Mouse (Mus musculus): Measurements from ENCODE around the gene Cplx1. TPM values are rescaled to one million over a fixed set of nuclear protein-coding genes. Genes with fewer than 3 reads are reported as not detected.
A peak's percentile ranks its signal among the peaks of the same experiment; 100 is the strongest.

The Cplx1 gene
- total and polyA plus RNA-seq, 2 experiments from 2014 or later = 0.04 to 0.34 TPM

- H3K4me1 ChIP-seq (ENCODE audit: control insufficient read depth, insufficient read depth) = no peaks in the 10 kb centered on the region
- DNase-seq (ENCODE audit: low spot score) (no peak), ATAC-seq (ENCODE audit: insufficient read depth, low read depth) (no peak)
- H3K4me2 ChIP-seq (ENCODE audit: low read depth, low read length) = peak overlapping the region; percentile 52
- H3K9ac ChIP-seq (replicated peaks; ENCODE audit: low read depth, low read length) = no peak overlapping the region
- H3K4me3 ChIP-seq (ENCODE audit: low read depth, low read length) = peak overlapping the region; percentile 27
- no peak overlapping the region for H3K27ac ChIP-seq (ENCODE audit: low read depth)
- TF ChIP-seq EP300 (IDR thresholded peaks at IDR 0.05; ENCODE audit: low read depth) = no peak
- TF ChIP-seq CTCF (IDR thresholded peaks at IDR 0.05; ENCODE audit: low read depth) = no peak
- H3K36me3 ChIP-seq (replicated peaks; ENCODE audit: control insufficient read depth, insufficient read depth, low read length) = no peaks in the 10 kb centered on the region
- H3K9me3 ChIP-seq (replicated peaks; ENCODE audit: control insufficient read depth, low read length) = no peaks in the 10 kb centered on the region
- WGBS = 3% methylated on average over 16 of the region's 16 CpGs
- peaks cover 29% of the 10 kb centered on the region for H3K27me3 ChIP-seq (ENCODE audit: control insufficient read depth, insufficient read depth, low read length)
Measured at GRCm38 (mm10) chr5:108550207-108550594, 377 bp upstream of the Cplx1 start.

GRCm38 (mm10) chr5:108549137-108549488 is 711 bp downstream of the Cplx1 start:
- no peak for ATAC-seq (ENCODE audit: insufficient read depth, low read depth)
- 10% methylated on average over 7 of the region's 7 CpGs for WGBS
- Histone ChIP-seq H3K4me3 (ENCODE audit: low read depth, low read length) (no peak overlapping the region), H3K36me3 (replicated peaks; ENCODE audit: control insufficient read depth, insufficient read depth, low read length) (no peaks in the 10 kb centered on the region), H3K27me3 (ENCODE audit: control insufficient read depth, insufficient read depth, low read length) (peaks cover 29% of the 10 kb centered on the region), H3K27ac (ENCODE audit: low read depth) (no peak overlapping the region), H3K9me3 (replicated peaks; ENCODE audit: control insufficient read depth, low read length) (no peaks in the 10 kb centered on the region), H3K4me1 (ENCODE audit: control insufficient read depth, insufficient read depth) (no peaks in the 10 kb centered on the region), H3K9ac (replicated peaks; ENCODE audit: low read depth, low read length) (no peak overlapping the region), H3K4me2 (ENCODE audit: low read depth, low read length) (0 out of 2 replicates have a peak overlapping the region, but pooled peaks have one; percentile 52)
- DNase-seq (ENCODE audit: low spot score) = no peak
- TF ChIP-seq EP300 (IDR thresholded peaks at IDR 0.05; ENCODE audit: low read depth) = no peak
- no peak for TF ChIP-seq CTCF (IDR thresholded peaks at IDR 0.05; ENCODE audit: low read depth)

DNA sequence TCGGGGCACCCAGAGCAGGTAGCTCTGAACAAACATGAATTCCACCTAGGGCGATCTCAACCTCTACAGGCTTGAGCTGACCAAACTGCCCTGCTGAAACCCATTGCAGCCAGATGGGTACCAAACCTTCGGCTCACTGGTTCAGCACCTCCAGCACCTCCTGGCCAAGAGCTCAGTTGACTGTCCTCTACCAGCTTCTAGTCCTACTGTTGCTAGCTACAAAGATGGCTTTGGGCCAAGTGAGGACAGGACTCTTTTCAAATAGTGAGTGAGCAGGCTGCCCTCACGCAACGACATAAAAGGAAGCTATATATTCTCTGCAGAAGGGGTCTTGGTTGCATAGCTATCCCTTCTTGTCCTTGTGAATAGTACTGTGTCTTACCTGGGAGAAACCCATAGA is 2.2 kb downstream of the Cplx1 start:
- peaks cover 29% of the 10 kb centered on the region for H3K27me3 ChIP-seq (ENCODE audit: control insufficient read depth, insufficient read depth, low read length)
- 79% methylated on average over 5 of the region's 5 CpGs for WGBS
- no peak overlapping the region for H3K9ac ChIP-seq (replicated peaks; ENCODE audit: low read depth, low read length)
- no peaks in the 10 kb centered on the region for H3K9me3 ChIP-seq (replicated peaks; ENCODE audit: control insufficient read depth, low read length)
- no peak overlapping the region for H3K27ac ChIP-seq (ENCODE audit: low read depth)
- TF ChIP-seq CTCF (IDR thresholded peaks at IDR 0.05; ENCODE audit: low read depth) = no peak
- TF ChIP-seq EP300 (IDR thresholded peaks at IDR 0.05; ENCODE audit: low read depth) = no peak
- H3K4me2 ChIP-seq (ENCODE audit: low read depth, low read length) = no peak overlapping the region
- no peaks in the 10 kb centered on the region for H3K4me1 ChIP-seq (ENCODE audit: control insufficient read depth, insufficient read depth)
- no peak overlapping the region for H3K4me3 ChIP-seq (ENCODE audit: low read depth, low read length)
- no peaks in the 10 kb centered on the region for H3K36me3 ChIP-seq (replicated peaks; ENCODE audit: control insufficient read depth, insufficient read depth, low read length)
- DNase-seq (ENCODE audit: low spot score) (no peak), ATAC-seq (ENCODE audit: insufficient read depth, low read depth) (no peak)

GRCm38 (mm10) chr5:108543516-108544291 is 6.1 kb downstream of the Cplx1 start:
- WGBS = 56% methylated on average over 7 of the region's 7 CpGs
- H3K9me3 ChIP-seq (replicated peaks; ENCODE audit: control insufficient read depth, low read length) = no peaks in the 10 kb centered on the region
- H3K27ac ChIP-seq (ENCODE audit: low read depth) = no peak overlapping the region
- no peaks in the 10 kb centered on the region for H3K4me1 ChIP-seq (ENCODE audit: control insufficient read depth, insufficient read depth)
- no peak for DNase-seq (ENCODE audit: low spot score)
- ATAC-seq (ENCODE audit: insufficient read depth, low read depth) = no peak
- H3K9ac ChIP-seq (replicated peaks; ENCODE audit: low read depth, low read length) = no peak overlapping the region
- no peak for TF ChIP-seq EP300 (IDR thresholded peaks at IDR 0.05; ENCODE audit: low read depth)
- TF ChIP-seq CTCF (IDR thresholded peaks at IDR 0.05; ENCODE audit: low read depth) = no peak
- H3K27me3 ChIP-seq (ENCODE audit: control insufficient read depth, insufficient read depth, low read length) = 0 out of 2 replicates have a peak, but pooled peaks cover 4% of the 10 kb centered on the region
- no peak overlapping the region for H3K4me3 ChIP-seq (ENCODE audit: low read depth, low read length)
- H3K36me3 ChIP-seq (replicated peaks; ENCODE audit: control insufficient read depth, insufficient read depth, low read length) = no peaks in the 10 kb centered on the region
- H3K4me2 ChIP-seq (ENCODE audit: low read depth, low read length) = no peak overlapping the region

DNA sequence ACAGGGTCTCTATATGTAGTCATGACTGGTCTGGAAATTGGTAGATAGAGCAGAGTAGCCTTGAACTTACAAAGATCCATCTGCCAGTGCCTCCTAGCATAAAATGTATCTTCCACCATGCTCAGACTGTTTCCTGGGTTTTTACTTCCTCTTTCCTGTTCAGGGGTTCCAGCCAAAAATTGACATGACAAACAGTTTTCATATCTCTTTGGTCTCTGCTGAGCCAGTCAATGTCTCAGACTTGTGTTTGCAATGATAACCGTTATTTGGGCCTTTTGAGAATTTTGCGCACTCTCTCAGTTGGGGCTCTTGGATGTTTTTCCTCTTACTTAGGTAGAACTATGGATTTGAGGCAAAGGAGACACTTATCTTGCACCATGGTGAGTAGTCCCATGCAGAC is 15.6 kb downstream of the Cplx1 start:
- H3K36me3 ChIP-seq (replicated peaks; ENCODE audit: control insufficient read depth, insufficient read depth, low read length) = no peaks in the 10 kb centered on the region
- ATAC-seq (ENCODE audit: insufficient read depth, low read depth) (no peak), DNase-seq (ENCODE audit: low spot score) (no peak)
- H3K4me1 ChIP-seq (ENCODE audit: control insufficient read depth, insufficient read depth) = no peaks in the 10 kb centered on the region
- no peak overlapping the region for H3K27ac ChIP-seq (ENCODE audit: low read depth)
- 92% methylated on average over 2 of the region's 2 CpGs for WGBS
- TF ChIP-seq CTCF (IDR thresholded peaks at IDR 0.05; ENCODE audit: low read depth) (no peak), EP300 (IDR thresholded peaks at IDR 0.05; ENCODE audit: low read depth) (no peak)
- H3K4me2 ChIP-seq (ENCODE audit: low read depth, low read length) = no peak overlapping the region
- H3K27me3 ChIP-seq (ENCODE audit: control insufficient read depth, insufficient read depth, low read length) = no peaks in the 10 kb centered on the region
- peaks cover 14% of the 10 kb centered on the region for H3K9me3 ChIP-seq (replicated peaks; ENCODE audit: control insufficient read depth, low read length)
- no peak overlapping the region for H3K4me3 ChIP-seq (ENCODE audit: low read depth, low read length)
- no peak overlapping the region for H3K9ac ChIP-seq (replicated peaks; ENCODE audit: low read depth, low read length)

DNA sequence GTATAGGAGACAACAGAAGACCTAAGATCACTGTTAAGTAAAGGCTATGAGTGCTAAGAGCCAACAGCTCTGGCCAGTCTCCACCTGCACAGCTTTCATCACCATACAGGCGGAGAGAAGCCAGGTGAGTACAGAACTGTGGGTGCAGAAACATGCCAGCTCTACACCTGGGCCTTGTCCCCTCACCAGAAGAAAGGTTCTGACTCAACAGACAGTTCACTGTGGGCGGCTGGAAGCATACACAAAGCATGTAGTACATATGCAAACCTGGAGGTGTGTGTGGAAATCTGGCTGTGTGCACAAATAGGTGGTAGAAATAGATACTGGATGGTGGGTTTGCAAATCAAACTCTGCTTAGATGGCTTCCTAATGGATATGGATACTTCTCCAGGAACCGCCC is 27.2 kb downstream of the Cplx1 start:
- no peak for TF ChIP-seq CTCF (IDR thresholded peaks at IDR 0.05; ENCODE audit: low read depth)
- no peak for TF ChIP-seq EP300 (IDR thresholded peaks at IDR 0.05; ENCODE audit: low read depth)
- Histone ChIP-seq H3K9me3 (replicated peaks; ENCODE audit: control insufficient read depth, low read length) (no peaks in the 10 kb centered on the region), H3K4me1 (ENCODE audit: control insufficient read depth, insufficient read depth) (no peaks in the 10 kb centered on the region), H3K4me3 (ENCODE audit: low read depth, low read length) (no peak overlapping the region), H3K9ac (replicated peaks; ENCODE audit: low read depth, low read length) (no peak overlapping the region), H3K27me3 (ENCODE audit: control insufficient read depth, insufficient read depth, low read length) (no peaks in the 10 kb centered on the region), H3K36me3 (replicated peaks; ENCODE audit: control insufficient read depth, insufficient read depth, low read length) (no peaks in the 10 kb centered on the region), H3K4me2 (ENCODE audit: low read depth, low read length) (no peak overlapping the region), H3K27ac (ENCODE audit: low read depth) (no peak overlapping the region)
- ATAC-seq (ENCODE audit: insufficient read depth, low read depth) (no peak), DNase-seq (ENCODE audit: low spot score) (no peak)
- 80% methylated on average over 3 of the region's 3 CpGs for WGBS

Data from heart, postnatal 0 days (tissue).